Mouse (Mus musculus) frontal cortex, adult 2 months (tissue): ENCODE measurements around the gene Fancc. TPM values are rescaled to one million over a fixed set of nuclear protein-coding genes. Genes with fewer than 3 reads are reported as not detected.

Source experiments
- DNase-seq, 2 experiments: peaks; one replicate each; pipeline ENCODE4 v3.0.0; 2022; ENCODE audit warnings: low spot score in 1 of 2; ENCODE audit errors: extremely low spot score in 1 of 2
- polyA plus RNA-seq: library from polyadenylated mRNA; depleted of rRNA; stranded (reverse); fragments of >200 nt; gene quantifications from 2 replicates; pipeline ENCODE4 v1.2.3, GENCODE M21; 2012

Fancc gene
- polyA plus RNA-seq, 1 experiment: 12.3 TPM

DNA sequence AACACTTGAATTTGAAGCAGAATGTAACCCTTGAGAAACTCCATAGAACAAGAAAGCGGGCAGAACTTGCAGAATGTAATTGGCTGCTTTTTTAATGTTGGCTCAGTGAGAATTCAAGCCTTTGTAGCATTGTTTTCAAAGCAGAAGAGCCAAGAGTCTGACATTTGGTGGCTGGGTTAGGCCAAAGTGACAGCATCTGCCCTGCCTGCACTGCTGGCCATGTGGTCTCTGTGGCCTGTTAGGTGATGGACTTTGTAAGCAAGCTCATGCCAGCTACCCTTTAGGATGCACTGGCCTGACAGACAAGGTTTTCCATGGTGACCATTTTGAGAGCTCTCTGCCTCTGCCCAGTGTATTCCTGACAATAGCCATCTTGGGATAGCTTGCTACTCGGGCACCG, 199.1 kb downstream of the Fancc start:
- DNase-seq: no peak

GRCm38 (mm10) chr13:63297003-63297402, 200.1 kb downstream of the Fancc start:
- DNase-seq: no peak

DNA sequence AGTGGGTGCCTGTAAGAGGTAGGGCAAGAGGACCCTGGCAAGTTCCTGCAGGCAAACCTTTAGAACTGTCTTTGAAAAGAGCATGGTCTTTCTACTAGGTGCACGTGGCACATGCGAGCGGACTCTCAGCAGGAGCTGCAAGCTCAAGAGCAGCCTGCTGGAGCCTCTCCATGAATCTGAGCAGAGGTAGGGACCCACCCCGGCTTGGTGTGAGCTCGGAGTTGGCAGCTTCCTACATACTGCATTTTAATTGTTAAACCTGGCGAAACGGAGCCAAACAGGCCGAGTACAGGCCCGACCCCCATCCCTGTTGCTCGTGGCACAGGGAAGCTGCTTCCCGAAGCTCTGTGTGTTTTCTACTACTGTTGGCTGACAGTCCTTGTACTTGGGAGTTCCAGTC, 200.8 kb downstream of the Fancc start:
- no peak for DNase-seq

DNA sequence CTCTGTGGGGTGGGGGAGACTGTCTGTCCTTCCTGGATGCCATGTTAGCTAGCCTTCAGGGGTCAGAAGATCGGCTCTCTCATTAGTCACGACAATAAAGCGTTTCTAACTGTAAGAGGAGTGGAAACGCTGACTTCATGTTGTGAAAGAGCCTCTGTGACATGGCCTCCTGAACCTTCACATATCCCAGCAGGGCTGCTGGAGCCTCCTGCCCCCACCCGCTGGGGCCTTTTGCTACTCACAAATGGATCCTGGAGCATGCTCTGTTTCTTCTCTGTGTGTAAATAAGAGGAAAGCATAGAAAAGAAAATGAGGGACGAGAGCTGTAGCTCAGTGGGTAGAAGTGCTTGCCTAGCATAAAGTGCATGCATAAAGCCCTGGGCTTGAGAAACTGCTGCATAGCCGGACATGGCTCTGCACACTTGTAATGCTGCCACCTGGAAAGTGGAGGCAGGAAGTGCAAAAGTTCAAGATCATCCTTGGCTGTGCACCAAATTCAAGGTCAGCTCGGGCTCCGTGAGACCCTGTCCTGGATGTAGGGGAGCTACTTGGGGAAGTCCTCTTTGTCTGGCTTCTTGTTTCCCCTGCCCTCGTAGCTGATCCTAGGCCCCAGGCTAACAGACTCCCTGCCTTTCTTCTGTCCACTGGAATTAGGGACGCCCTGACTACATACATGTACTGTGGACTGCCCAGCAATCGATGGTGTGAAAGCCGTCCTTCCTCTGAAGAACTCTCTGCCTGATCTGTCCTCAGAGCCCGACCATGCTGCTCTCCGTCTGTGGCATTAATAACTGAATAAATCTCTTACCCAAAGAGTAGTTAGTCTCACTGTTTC, 202.5 kb downstream of the Fancc start:
- DNase-seq: no peak

DNA sequence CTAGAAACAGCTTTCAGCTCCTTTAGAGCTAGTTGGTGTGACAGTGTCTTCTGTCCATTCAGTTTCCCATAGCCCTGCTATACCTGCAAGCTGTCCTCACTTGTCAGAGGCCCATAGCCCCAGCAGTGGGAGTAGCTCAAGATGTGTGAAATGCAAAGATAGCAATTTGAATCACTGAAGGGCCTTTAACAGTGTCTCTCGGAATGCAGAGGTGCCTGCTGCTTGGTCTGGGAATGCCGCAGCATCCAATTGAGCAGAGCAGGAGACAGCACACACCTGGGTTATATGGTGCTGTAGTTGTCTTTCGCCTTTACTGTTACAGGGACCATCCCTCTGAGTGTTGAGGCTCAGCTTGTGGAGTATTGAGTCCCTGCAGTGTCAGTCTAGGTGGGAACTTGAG, 203.4 kb downstream of the Fancc start:
- DNase-seq: no peak

- no peak for DNase-seq
Observed at GRCm38 (mm10) chr13:63291016-63291415, 206.1 kb downstream of the Fancc start.

DNA sequence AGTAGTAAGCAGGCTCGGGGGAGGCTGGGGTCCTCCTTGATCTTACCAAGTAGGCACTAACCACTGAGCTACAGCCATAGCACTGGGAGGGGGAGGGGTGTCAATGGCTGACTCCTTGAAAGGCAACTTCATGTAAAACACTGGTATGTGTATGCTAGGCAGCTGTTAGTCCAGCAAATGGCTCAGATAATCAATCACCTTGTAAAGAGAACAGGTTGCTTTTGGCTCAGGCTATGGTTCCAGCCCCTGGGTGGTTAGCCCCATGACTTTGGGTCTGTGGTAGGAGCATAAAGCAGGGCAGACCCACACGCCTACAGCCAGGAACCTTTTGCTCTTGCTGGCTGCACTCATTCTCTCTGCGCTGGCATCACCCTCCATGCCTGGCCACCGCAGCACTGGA, 207.0 kb downstream of the Fancc start:
- DNase-seq: no peak

- DNase-seq: no peak
Observed at GRCm38 (mm10) chr13:63289687-63290086, 207.4 kb downstream of the Fancc start.

- no peak for DNase-seq
Observed at GRCm38 (mm10) chr13:63289152-63289551, 207.9 kb downstream of the Fancc start.

- no peak for DNase-seq
Observed at GRCm38 (mm10) chr13:63286483-63287102, 210.5 kb downstream of the Fancc start.

DNA sequence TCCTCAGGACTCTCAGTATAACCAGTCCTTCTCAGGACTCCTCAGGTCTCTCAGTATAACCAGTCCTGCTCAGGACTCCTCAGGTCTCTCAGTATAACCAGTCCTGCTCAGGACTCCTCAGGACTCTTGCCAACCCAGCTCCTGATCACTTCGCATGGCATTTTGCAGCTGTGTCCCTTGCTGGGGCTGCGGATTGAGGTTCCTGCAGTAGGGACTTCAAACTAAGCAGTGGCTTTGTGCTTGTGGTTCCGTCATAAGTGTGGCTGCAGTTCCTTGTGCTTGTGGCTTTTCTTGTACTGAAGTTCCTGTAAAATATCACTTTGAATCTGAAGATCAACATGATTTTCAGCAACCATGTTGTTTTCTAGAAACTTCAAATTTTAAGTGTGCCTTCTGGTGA, 212.3 kb downstream of the Fancc start:
- no peak for DNase-seq

DNA sequence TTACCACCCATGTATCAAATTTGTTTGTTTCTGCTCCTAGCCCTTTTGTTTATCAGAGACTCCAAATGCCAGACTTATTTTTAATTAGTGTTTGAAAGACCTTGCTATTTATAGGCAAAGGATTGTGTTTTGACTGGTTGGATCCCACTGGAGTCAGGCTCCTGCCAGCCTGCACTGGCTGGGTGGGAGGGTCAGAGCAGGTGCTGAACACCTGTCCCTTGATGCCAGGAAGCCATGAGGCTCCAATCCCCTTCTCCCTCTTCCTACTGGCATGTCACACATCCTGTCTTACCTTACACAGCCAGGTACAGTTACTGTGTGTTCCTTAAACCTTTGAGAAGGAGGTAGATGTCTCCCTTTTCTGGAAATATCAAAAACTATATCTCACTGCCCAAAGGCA, 213.8 kb downstream of the Fancc start:
- no peak for DNase-seq

DNA sequence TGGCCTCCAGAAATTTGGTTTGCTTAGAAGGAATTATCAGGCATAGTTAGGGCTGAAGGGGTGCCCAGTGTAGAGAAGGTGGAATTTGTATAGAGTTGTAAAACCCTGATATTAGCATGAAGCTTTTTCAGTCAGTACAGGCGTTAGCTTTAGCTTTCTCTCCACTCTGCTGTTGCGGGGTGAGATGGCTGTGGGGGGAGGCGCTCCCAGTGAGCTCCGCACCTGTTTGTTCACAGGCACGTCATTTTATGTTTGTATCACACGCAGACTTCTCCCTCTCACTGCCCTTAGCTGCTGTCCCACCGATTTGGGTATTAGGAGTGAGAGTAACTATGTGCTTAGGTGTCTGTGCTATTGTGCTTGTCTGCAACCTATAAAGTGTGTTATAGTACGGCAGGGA, 215.9 kb downstream of the Fancc start:
- no peak for DNase-seq

DNA sequence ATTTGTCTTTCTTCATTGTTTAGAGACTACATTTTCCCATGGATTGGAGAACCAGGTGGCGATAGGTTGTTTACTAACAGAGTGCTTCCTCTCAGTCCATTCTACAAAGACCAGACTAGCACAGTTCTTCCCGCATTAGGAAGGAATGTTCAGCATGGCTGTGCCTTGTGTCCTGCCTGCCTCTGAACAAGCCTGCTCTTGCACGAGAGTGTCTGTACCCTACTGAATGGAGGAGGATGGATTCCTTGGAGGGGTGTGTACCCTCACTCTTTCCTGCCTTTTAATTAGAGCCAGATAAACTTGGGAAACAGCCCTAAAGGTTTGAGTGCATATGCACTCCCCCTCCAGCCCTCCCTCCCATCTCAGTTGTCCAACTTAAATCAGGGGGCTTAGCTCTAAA, 216.7 kb downstream of the Fancc start:
- DNase-seq: no peak

DNA sequence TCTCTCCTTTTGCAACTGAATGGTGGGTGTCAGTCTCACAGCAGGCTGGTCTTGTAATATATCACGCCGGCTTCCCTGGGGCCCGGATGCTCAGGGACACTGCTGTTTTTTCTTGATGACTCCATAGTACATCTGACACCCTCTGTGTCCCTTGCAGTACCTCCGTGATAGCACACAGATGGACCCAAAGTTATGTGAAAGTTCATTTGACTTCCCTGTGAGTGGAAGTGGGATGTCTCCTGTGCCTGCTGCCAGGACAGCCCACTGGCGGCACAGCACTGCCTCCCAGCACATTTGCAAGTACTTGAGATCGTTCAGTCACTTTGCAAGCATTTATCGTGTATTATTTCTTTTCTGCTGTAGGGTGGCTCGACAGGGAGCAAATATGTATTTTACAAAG, 217.3 kb downstream of the Fancc start:
- DNase-seq: no peak

GRCm38 (mm10) chr13:63278796-63279475, 218.1 kb downstream of the Fancc start:
- no peak for DNase-seq

GRCm38 (mm10) chr13:63278141-63278631, 218.9 kb downstream of the Fancc start:
- no peak for DNase-seq

- DNase-seq: no peak
Observed at GRCm38 (mm10) chr13:63277316-63277715, 219.8 kb downstream of the Fancc start.

DNA sequence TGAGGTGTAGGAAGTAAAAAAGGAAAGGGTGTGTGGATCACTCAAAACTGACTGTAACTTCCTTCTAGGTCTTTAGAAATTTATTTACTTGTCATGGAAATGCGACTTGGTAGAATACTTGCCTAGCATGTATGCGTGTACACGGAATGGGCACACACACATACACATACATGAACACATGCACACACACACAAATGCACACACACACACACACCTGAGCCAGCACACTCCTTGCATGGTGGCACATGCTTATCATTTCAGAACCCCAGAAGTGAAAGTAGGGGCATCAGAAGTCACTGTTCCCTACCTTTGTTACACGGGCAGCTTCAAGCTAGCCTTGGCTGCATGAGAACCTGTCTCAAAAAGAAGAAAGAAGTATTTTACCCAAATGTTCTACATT, 220.7 kb downstream of the Fancc start:
- no peak for DNase-seq

DNA sequence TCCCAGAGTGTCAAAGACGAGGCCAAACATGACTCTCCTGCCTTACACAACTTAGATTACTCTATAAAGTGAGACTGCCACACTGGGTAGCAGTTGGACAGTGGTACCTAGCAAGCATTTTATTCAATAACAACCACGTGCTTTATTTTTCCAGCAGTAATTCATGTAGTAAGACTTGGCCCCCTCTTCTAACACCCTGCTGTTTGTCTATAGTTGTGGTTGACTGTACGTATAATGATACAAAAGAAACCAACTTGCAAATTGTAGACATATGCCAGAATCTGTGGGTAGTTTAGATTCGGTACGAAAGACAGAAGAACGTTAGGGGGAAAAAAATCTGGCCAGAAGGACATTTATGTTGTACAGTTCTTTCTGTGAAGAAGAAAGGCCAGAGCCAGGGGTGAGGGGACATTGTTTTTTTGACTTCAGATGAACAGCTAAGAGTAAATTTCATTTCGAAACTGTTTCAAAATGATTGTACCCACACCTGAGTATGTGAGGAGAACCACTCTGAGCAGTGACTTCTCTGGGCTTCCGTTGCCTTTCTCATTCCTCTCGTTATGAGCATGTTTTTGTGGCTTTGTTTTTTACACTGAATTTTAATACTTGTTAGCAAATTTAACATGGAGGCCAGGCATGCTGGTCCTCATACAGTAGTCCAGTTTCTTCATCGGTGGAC, 222.5 kb downstream of the Fancc start:
- no peak for DNase-seq

DNA sequence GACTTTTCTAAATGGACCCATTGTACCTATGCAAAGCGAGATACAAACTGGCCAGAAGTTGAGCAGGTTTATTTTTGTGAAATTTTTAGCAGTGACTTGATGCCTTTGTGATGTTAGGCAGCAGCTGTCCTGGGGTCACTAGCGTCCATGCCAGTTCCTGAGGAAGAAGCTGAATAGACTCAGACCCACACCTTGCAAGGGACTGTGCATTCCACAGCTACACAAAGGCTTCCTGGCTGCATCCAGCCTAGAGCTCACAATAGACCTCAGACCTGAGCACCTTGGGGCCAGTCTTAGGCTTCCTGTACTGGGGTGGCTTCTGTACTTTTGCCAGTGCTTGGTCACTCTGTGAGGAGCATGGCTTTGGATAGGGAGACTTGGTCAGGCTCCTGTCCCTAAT, 223.2 kb downstream of the Fancc start:
- no peak for DNase-seq
